Mouse (Mus musculus): ENCODE data around the gene Ccnb1. TPM values are rescaled to one million over a fixed set of nuclear protein-coding genes. Genes with fewer than 3 reads are reported as not detected.
"Not testable (repeated sequence)": the region's sequence is repeated elsewhere in the genome, so short reads cannot be mapped to it uniquely, and the experiment has no call there.

The Ccnb1 gene
- polyA plus RNA-seq, 1 experiment, result 3.2 TPM

GRCm38 (mm10) chr13:100774704-100775103 lies 11.7 kb downstream of the Ccnb1 start:
- no peak for DNase-seq (ENCODE audit: low spot score)

DNA sequence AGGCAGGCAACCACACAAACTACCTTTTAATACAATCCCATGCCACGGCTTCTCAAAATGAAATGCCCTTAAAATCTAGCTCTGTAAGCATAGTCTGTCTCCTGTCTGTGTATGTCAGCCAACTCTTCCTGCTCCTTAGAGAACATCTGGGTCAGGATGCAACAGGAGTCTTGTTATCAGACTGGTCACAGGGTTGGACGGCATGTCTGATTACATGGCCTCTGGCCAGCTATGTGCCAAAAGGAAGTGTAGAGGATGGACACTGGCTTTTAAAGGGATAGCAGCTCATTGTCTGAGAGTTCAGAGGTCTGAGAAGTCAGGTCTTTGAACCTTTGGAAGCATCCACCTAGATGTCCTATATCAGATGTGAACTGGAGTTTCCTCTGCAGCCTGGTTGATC lies 31.0 kb downstream of the Ccnb1 start:
- no peak for DNase-seq (ENCODE audit: low spot score)

DNA sequence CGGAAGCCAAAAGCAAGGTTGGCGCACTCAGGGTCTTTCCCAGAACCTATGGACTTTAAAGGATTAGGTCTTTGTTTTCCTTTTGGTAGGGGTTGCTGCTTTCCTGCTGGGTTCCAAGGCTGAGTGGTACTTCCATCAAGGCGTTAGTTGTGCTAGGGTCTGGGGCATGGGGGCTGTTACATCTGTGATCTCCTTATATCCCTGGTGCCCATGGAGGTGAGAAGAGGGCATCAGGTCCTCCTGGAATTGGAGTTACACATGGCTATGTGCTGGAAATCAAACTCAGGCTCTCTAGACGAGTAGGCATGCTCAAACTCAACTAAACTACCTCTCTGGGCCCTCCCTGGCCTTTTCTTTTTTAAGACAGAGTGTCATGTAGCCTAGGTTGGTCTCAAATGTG lies 32.2 kb downstream of the Ccnb1 start:
- DNase-seq (ENCODE audit: low spot score), result no peak

GRCm38 (mm10) chr13:100753011-100753410 lies 33.4 kb downstream of the Ccnb1 start:
- DNase-seq (ENCODE audit: low spot score), result no peak

GRCm38 (mm10) chr13:100752529-100752928 lies 33.8 kb downstream of the Ccnb1 start:
- no peak for DNase-seq (ENCODE audit: low spot score)

DNA sequence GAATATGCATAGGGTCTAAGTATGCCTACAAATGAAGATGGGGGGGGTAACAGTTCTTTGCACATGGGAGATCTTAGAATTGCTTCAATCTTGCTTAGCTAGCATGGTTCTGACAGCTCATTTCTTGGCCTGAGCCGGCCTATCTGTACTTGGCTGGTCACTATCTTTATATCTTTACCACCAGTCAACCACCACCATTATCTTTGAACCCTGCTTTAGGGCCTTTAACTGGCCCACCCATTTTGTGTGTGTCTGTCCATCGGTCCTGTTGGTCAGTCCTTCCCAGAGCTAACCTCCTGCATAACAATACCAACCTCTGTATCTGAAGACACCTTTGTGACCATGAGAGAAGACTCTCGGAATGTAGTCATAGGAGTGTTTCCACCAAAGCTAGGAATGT lies 35.0 kb downstream of the Ccnb1 start:
- DNase-seq (ENCODE audit: low spot score), result no peak

- no peak for DNase-seq (ENCODE audit: low spot score)
Measured at GRCm38 (mm10) chr13:100750799-100751198, 35.6 kb downstream of the Ccnb1 start.

DNA sequence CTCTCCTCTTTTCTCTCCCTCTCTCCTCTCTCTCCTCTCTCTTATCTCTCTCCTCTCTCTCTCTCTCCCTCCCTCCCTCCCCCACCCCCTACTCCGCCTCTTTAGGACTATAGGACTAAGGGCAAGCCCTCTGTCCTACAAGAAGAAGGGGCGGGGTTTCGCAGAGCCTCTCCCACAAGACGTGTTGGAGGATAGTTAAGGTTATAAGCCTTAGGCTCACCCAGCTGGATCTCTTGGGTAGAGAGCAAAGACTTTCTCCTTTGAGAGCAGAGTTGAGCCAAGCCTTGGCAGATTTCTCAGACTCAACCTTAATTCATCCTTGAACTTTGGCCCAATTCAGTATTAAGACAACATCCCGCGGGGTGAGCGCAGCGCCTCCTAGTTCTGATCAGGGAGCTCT lies 37.7 kb downstream of the Ccnb1 start:
- no peak for DNase-seq (ENCODE audit: low spot score)

- no peak for DNase-seq (ENCODE audit: low spot score)
Measured at GRCm38 (mm10) chr13:100746090-100746489, 40.3 kb downstream of the Ccnb1 start.

GRCm38 (mm10) chr13:100744036-100744744 lies 42.2 kb downstream of the Ccnb1 start, which contains the start of gene Mrps36:
Gene Mrps36, minus strand, starts transcription at chr13:100744659.
- peak; percentile 82 for DNase-seq (ENCODE audit: low spot score)

DNA sequence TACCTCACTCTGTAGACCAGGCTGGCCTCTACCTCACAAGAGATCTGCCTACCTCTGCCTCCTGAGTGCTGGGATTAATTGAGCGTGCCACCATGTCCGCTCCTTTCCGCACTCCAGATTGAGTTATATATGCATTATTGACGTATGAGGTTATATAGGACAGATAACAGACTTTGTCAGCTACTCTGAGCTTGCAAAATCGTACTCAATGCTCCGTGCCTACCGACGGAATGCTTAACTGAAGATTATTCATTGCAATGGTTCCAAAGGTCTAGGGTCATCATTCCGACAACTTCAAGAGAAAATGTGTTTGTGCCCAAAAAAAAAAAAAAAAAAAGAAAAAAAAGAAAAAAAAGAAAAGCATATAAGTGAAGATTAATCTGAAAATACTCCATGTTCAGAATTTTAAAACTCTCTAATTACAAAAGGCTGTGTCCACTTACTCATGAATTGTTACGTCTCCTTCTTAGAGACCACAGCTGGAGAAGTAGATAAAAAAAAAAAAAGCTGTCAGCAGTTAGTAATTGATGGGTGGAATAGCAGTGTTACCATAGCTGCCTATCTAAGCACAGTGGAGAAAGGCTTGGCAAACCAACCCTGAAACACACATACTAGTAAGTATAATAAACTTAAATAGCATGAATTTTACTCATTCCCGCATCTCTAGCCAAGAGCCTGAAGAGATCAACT lies 42.9 kb downstream of the Ccnb1 start:
- DNase-seq (ENCODE audit: low spot score), result no peak

DNA sequence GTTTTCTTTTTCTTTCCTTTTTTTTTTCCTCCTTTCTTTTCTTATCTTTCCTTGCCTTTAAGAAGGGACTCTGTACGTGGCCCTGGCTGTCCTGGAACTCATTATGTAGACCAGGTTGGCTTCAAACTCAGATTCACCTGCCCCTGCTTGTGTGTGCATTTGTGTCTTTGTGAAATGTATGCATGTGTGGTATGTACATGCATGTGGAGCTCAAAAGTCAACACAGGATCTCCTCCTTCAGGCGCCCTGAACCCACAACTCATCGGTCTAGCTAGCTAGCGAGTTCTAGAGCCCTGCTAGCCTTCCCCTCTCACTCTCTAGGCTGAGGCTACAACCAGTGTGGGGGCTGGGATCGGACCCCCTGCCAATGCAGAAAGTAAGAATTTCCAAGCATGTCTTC lies 43.5 kb downstream of the Ccnb1 start:
- no peak for DNase-seq (ENCODE audit: low spot score)

GRCm38 (mm10) chr13:100732756-100733155 lies 53.6 kb downstream of the Ccnb1 start:
- no peak for DNase-seq (ENCODE audit: low spot score)

DNA sequence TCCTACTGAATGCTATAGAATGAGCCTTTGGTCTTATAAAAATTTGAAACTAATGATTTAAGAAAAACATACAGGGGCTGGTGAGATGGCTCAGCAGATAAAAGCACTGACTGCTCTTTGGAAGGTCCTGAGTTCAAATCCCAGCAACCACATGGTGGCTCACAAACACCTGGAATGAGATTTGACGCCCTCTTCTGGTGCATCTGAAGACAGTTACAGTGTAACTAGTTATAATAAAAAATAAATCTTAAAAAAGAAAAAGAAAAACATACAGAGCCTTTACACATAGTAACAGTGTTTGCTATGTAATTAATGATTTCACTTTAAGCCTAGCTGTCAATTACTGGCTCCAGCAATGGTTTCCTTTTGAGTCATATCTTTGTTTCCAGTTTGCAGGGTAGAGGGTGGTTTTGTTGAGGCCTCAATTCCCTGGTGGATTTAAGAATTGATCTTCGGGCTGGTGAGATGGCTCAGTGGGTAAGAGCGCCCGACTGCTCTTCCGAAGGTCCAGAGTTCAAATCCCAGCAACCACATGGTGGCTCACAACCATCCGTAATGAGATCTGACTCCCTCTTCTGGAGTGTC lies 54.8 kb downstream of the Ccnb1 start:
- DNase-seq (ENCODE audit: low spot score), result not testable (repeated sequence)

DNA sequence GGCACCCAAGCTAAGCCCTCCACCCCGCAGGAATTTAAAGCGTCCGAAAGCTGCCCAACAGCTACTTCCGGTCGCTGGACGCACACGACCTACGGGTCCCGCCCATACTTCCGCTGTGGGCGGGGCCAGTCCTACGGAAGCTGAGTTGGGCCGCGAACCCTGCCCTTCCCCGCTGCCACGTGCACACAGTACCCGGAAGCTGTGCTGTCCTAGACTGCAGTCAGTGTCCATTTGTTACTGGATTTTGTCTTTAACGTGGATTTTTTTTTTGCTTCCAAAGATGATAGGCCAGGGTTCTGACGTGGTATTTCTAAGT lies 55.6 kb downstream of the Ccnb1 start, which contains the start of gene Cdk7:
Gene Cdk7, minus strand, starts transcription at position 79 of the 316 bp plus-strand sequence.
- DNase-seq (ENCODE audit: low spot score), result peak; percentile 82

- no peak for DNase-seq (ENCODE audit: low spot score)
Measured at GRCm38 (mm10) chr13:100730153-100730860, 56.1 kb downstream of the Ccnb1 start.

Other genes with a start within 250 kb of the Ccnb1 start
- 10.0 and 11.1 TPM in 2 replicates for gene Ocln, start 233.9 kb downstream of the Ccnb1 start, polyA plus RNA-seq (2012; rRNA removed)
- 13.9 and 14.9 TPM in 2 replicates for gene Marveld2, start 169.6 kb downstream of the Ccnb1 start, polyA plus RNA-seq (2012; rRNA removed)
- gene Ak6, start 135.6 kb downstream of the Ccnb1 start, polyA plus RNA-seq (2012; rRNA removed), result 122 and 135 TPM in 2 replicates
- 13.9 and 14.5 TPM in 2 replicates for gene Rad17, start 135.5 kb downstream of the Ccnb1 start, polyA plus RNA-seq (2012; rRNA removed)
- gene Taf9, start 135.0 kb downstream of the Ccnb1 start, polyA plus RNA-seq (2012; rRNA removed), result 8.3 and 8.7 TPM in 2 replicates
- gene Ccdc125, start 116.9 kb downstream of the Ccnb1 start, polyA plus RNA-seq (2012; rRNA removed), result 8.8 and 9.1 TPM in 2 replicates
- gene Cdk7, start 55.6 kb downstream of the Ccnb1 start, polyA plus RNA-seq (2012; rRNA removed), result 27.4 and 33.6 TPM in 2 replicates
- gene Mrps36, start 41.9 kb downstream of the Ccnb1 start, polyA plus RNA-seq (2012; rRNA removed), result 75.0 and 84.5 TPM in 2 replicates
- gene Cenph, start 10.7 kb downstream of the Ccnb1 start, polyA plus RNA-seq (2012; rRNA removed), result 0.88 and 1.6 TPM in 2 replicates
- 44.7 and 48.8 TPM in 2 replicates for gene Slc30a5, start 46.9 kb upstream of the Ccnb1 start, polyA plus RNA-seq (2012; rRNA removed)

All from urinary bladder, adult 2 months (tissue).